Mouse (Mus musculus) embryonic fibroblast, embryonic 13.5 days (primary cell): ENCODE results near the gene Gm10309.

Experiments
- CTCF ChIP-seq: IDR thresholded peaks from 2 replicates; pipeline ENCODE4 v1.5.1; 2011; ENCODE audit warnings: mild to moderate bottlenecking, control low read depth, low read length, moderate library complexity, borderline replicate concordance; ENCODE audit not compliant: insufficient read depth
- POLR2A ChIP-seq: IDR thresholded peaks from 2 replicates; pipeline ENCODE4 v1.6.1; 2011; ENCODE audit warnings: low read depth, mild to moderate bottlenecking, control low read depth, low read length, moderate library complexity

DNA sequence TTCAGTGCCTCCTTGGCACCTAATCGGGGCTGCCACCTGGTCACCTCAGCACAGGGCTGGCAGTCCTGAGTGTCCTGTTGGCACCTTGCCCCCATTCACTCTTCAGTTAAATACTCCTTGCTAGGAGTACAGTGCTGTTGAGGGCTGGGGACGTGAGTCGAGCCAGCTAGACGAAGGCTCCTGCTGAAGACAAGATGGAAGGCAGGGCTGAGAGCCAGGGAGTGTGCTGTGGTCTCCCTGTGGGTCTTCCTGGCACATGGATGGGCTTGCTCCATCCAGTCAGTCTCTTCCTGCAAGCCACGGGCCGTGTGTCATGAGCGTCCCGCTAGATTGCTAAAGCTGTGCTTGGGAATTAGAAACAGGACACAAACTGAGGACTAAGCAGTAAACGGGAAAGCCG is 30.1 kb upstream of the Gm10309 start:
- TF ChIP-seq CTCF (no peak), POLR2A (no peak)
